Mouse (Mus musculus) megakaryocyte progenitor cell, adult 5-6 weeks (primary cell): ENCODE data around the gene Bin2. TPM values are rescaled to one million over a fixed set of nuclear protein-coding genes. Genes with fewer than 3 reads are reported as not detected.

Experiments
- ATAC-seq: replicated peaks from 2 replicates; pipeline ENCODE4 v1.8.0; 2016; ENCODE audit warnings: mild to moderate bottlenecking, moderate TSS enrichment, inconsistent platforms; ENCODE audit not compliant: poor library complexity
- total RNA-seq, 2 experiments: library from RNA; stranded (forward) in 1 of 2; stranded (reverse) in 1 of 2; fragments of 157-497, 149-512 nt in 1 of 2; fragments of 200-1000 nt in 1 of 2; gene quantifications; 2 replicates each; pipeline versions ENCODE4 v1.2.3 to v1.2.4; 2015 to 2017

Gene Bin2
- total RNA-seq, 2 experiments from 2014 or later = 105 to 129 TPM

DNA sequence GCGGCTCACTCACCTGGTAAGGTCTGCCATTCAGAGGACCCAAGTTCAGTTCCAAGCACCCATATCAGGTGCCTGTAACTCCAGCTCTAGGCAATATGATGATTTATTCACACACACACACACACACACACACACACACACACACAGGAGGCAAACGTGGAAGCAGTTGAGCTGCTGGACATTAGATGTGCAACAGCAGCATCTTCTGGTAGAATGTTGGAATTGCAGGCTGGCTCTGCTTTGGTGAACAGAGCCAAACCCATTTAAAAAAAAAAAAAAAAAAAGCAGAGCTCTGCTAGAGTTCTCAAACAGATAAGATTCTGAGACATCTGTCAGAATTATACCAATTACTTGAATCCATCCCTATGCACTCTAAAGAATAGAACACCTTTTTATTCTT, 13.7 kb upstream of the Bin2 start:
- peak; percentile 63 for ATAC-seq

DNA sequence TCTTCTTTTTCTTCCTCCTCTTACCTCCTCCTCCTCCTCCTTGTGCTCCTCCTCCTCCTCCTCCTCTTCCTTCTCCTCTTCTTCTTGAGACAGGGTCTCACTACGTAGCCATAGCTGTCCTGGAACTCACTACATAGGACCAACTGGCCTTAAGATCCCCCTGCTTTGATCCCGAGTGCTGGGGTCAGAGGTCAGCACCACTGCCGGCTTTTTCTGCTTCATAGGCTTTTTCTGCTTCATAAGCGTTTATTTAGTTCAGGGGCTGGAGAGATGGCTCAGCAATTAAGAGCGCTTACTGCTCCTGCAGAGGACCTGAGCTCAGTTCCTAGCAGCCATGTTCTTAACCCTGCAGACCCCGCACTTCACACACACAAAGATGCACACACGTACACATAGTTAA, 12.4 kb upstream of the Bin2 start:
- ATAC-seq = no peak

GRCm38 (mm10) chr15:100680381-100680780, 11.0 kb upstream of the Bin2 start:
- no peak for ATAC-seq

DNA sequence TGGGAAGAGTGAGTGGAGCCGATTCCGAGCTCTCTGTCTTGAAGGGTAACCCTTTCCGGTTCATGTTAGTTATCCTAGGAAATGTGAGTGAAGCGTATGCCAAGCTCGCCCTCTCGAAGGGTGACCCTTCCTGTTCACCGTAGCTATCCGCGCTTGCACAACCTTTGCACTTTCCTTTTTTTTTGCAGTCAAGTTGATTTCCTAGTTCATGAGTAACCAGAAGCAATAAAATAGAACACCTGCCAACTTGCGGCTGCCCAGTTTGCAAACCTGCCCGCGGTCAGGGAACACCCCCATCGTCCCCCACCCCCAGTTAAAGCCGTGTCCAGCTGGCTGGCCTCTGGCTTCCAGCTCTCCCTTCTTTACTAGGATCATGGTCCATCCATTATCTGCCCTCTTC, 9.7 kb upstream of the Bin2 start:
- no peak for ATAC-seq

- ATAC-seq = peak; percentile 32
These were observed 9.2 kb upstream of the Bin2 start for GRCm38 (mm10) chr15:100678581-100678980.

DNA sequence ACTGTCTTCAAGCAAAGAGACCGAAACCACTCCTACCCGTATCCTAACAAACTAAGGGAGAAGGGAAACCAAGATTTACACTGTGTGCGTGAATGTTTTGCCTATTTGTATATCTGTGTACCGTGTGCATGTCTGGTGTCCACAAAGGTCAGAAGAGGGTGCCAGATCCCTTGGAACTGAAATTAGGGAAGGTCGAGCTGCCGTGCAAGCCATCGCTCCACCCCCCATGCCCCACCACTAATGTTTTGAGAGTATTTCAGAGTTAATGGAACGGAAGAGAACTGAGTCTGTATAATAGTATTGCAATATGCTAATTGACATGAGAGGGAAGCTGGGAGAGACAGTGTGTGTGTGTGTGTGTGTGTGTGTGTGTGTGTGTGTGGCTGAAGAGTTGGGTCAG, 8.3 kb upstream of the Bin2 start:
- ATAC-seq = peak; percentile 36

GRCm38 (mm10) chr15:100676521-100676920, 7.2 kb upstream of the Bin2 start:
- ATAC-seq = no peak

GRCm38 (mm10) chr15:100675486-100675885, 6.1 kb upstream of the Bin2 start:
- ATAC-seq = no peak

DNA sequence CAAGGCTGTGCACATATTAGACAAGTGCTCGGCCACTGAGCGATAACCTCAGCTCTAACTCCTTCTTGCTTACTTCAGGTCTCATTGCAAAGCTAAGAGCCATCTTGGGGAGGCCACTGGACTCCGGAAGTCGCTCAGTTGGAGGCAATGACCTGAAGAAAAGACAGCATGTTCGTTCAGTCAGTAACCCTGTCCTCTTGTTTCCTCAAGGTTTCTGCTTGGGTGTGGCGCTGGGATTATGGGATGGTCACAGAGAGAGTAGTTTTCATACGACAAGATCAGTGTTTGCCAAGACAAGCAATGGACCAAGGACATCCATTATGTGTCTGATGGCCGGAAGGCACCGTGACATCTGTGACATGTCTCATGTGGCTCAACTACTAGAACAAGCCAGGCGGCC, 5.2 kb upstream of the Bin2 start:
- ATAC-seq = no peak

DNA sequence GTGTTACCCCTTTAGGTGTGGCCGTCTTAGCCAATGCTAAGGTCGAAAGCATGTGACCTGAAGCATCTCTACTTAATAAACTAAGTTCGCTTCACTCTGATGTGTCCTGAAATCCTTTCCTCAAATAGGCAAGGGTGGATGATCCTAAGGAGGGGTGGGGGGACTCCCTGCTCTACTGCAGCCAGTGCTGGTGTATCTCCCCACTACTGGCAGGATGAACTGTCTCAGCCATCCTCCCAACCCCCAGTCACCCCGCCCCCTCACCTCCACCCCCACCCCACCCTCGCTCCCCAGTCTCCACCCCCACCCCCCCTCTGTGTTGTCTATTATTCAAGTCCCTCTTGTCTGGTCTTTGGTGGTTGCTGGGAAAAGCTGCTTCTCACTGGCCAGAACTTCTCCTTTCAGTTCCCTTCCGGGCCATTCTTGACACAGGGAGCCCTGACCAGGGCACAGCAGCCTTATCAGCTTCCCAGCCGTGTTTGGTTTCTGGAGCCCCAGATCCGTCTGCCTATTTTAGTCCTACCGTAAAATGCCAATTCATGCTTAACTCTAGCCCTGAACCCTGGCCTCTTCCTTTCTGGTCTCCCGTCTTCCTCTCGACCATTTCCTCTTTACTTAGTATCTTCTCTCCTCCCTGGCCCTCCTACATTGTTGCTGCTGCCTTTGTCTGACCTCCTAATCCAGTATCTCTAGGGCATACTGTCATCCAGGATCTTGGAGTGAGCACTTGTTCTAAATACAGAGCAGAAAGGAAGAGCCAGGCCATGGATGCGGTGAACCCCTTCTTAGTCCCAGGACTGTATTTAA, 4.4 kb upstream of the Bin2 start:
- peak; percentile 63 for ATAC-seq

DNA sequence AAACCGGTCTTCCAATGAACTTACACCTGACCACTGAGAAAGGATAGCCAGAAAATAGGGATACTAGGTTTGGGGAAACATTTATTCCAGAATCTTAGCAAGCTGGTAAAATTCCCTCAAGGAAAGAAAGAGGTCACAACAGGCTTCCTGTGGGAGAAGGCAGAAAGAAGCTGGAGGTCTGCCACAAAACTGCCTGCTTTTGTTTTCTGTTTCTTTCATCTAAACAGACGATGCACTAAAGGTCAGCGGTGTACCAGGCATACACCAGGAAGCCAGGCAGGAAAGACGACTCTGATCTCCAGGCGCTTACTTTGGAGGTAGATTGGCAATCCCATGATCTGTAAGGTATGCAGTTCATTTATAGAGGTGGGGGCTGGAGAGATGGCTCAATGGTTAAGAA, 1.5 kb upstream of the Bin2 start:
- no peak for ATAC-seq

GRCm38 (mm10) chr15:100670004-100670403, 651 bp upstream of the Bin2 start:
- ATAC-seq = no peak

GRCm38 (mm10) chr15:100667871-100668545, 1.3 kb downstream of the Bin2 start:
- ATAC-seq = no peak

DNA sequence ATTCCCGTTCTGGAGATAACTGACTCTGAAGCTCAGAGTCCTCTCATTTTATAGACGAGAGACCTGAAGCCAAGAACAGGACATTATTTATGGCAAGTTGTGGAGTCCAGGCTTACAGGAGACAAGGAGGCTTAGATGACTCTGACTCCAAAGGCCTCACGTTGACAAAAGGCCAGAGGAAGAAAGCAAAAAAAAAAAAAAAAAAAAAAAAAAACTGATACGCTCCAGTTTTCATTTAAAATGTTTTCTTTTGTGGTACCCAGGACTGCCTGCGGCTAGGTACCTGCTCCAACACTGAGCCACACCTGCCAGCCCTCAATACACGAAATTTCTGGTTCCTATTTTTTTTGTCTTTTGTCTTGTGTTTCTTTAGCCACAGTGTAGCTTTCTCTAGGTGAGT, 1.9 kb downstream of the Bin2 start:
- no peak for ATAC-seq

- ATAC-seq = no peak
These were observed 2.5 kb downstream of the Bin2 start for GRCm38 (mm10) chr15:100666851-100667250.

DNA sequence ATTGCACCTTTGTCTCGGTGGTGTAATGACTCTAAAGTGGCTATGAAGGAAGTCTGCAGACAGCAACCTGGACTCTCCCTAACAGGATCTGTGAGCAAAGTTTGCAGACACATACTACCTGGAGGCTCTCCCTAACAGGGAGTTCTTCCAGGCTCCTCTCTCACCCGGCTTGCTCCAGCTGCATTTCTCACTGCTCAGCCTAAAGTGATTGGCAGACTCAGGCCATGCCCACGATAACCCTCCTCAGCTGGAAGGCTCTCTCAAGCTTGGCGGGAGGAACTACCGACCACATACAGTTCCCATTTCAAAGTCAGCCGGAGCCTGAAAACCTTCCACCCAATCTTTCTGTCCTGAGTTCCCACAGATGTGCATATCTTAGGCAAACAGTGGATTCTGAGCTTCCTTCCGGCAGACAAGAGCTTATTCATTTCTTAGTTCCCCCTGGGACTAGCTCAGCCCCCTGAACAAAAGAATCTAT, 3.1 kb downstream of the Bin2 start:
- peak; percentile 65 for ATAC-seq

GRCm38 (mm10) chr15:100665411-100666218, 3.7 kb downstream of the Bin2 start:
- no peak for ATAC-seq

DNA sequence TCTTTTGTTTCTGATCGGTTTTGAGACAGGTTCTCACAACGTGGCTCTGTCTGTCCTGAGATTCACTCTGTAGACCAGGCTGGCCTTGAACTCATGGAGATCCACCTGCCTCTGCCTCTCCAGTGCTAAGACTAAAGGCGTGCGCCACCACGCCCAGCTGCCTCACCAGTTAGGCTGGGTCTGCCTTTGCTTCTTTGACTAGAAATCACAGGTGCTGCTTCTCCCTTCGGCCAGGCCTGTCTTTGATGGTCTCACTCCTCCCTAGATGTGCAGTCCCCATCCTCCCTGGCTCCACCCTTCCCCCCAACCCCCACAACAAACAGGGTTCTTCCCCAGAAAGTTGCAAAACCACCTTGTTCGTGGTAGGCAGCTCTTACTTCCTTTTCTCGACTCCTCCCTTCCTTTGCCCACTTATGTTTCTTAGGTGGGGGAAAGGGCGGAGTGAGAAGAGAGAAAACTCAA, 4.5 kb downstream of the Bin2 start:
- peak; percentile 49 for ATAC-seq

GRCm38 (mm10) chr15:100660805-100661204, 8.5 kb downstream of the Bin2 start:
- ATAC-seq = no peak

DNA sequence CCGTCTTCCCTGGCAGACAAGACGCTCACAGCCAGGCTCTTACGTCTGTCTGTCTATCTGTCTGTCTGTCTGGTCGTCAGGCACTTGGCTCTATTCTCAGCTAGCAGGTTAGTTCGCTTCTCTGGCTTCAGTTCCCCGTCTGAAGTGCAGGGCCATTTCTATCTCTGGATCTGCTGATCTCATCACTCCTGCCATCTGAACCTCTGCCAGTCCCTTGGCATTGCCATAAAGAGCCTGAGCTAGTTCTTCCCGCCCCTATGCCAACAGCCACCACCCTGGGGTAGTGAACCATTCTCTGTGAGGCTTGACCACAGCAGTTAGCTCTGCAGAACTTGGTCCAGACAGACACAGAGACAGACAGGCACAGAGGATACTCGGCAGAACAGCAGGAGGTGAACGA, 9.0 kb downstream of the Bin2 start:
- no peak for ATAC-seq

GRCm38 (mm10) chr15:100655201-100655600, 14.2 kb downstream of the Bin2 start:
- no peak for ATAC-seq
